Mouse (Mus musculus): ENCODE data around the gene Dnah7c.
"Not testable (repeated sequence)": the region's sequence is repeated elsewhere in the genome, so short reads cannot be mapped to it uniquely, and the experiment has no call there.

Dnah7c gene

DNA sequence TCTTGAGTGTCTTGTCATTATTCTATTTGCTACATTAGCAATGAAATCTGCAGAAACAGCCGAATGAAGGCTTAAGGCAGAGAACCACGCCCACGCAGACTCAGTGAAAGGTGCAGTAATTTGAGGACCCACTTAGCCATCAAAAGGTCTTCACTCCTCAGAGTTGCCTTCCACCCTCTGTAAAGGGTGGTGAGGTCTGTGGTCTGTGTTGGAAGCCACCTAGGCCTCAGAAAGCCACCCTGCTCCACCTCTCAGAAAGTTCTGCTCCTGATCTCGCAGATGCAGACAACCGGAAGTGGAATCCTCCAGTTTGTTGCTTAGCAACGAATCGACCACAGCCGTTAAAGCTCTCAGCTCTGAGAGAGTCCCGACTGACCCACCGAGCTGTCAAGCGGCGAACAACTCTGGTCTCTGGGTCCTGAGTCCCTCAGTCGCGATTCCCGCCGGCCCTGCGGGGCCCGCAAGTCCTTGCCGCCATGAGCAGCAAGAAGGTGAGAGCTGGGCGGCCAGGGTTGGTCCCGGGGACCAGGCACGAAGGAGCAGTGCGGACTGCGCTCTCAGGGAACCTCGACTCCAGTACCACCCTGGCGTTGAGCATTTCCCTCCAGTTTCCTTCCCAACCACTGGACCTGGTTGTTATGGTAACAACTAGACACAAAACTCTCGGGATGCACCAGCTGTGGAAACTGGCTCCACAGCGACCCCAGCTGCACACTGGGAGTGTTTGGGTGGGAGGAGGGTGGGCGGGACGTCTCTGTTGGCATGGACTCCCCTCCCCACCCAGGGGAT is at the start of gene Dnah7c:
Gene Dnah7c, plus strand, starts transcription at position 456 of the 789 bp plus-strand sequence.
- no peak for DNase-seq

- not testable (repeated sequence) for DNase-seq
Observed at GRCm38 (mm10) chr1:46380641-46381040, 44.8 kb upstream of the Dnah7c start.

- not testable (repeated sequence) for DNase-seq
Observed at GRCm38 (mm10) chr1:46394681-46395297, 30.6 kb upstream of the Dnah7c start.

DNA sequence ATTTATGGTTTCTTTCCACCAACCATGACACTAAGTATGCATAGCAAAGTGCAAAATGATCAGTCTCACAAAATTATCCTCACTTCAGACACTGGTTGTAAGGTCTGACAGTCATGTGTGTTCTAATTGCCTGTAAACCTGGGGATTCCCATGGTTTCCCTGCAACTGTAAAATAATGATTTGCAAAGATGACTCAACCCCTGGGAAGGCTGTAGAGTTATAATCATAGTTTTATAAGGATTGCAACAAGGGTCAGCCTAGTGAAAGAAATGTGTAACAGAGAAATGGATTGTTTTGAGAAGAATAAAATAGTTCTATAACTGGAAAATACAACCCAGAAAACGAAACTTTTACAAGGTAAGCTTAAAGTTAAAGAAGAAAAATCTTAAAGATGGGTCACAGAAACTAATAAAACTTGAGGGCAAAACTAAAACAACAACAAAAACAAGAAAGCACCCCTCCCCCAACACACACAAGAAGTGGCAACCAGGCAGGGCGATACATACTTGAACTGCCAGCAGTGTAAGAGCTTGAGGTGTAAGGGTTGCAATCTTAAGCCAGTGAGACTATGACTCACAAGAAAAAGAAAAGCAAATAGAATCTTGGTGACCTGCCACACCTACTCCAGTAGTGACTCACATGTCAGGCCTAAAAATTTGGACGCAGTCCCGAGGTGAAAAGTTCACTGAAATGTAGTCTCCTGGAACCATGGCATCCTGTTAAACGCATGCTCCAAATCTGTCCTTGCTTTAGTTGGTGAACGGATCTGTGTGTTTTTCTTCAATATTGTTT is 16.9 kb upstream of the Dnah7c start:
- no peak for DNase-seq

- not testable (repeated sequence) for DNase-seq
Observed at GRCm38 (mm10) chr1:46414798-46415197, 10.6 kb upstream of the Dnah7c start.

DNA sequence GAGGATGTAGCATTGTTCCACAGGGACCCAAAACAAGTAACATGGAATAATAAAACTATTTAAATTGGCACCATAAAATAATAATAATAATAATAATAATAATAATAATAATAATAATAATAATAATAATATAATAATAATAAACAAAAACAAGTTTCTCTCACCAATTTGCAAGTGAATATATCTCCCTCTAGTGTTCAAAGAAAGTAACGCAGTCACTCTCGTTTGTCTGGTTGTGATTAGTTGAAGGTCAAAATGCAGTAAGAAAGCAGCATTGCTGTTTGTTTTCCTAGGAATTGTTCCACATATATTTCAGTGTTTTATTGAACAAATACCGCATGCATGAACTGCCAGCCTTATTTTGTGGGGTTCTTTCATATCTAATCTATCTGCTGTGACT is 8.4 kb upstream of the Dnah7c start:
- not testable (repeated sequence) for DNase-seq

- not testable (repeated sequence) for DNase-seq
Observed at GRCm38 (mm10) chr1:46418966-46419365, 6.4 kb upstream of the Dnah7c start.

GRCm38 (mm10) chr1:46428401-46428800 is 3.0 kb downstream of the Dnah7c start:
- no peak for DNase-seq

GRCm38 (mm10) chr1:46514671-46515070 is 89.3 kb downstream of the Dnah7c start:
- not testable (repeated sequence) for DNase-seq

DNA sequence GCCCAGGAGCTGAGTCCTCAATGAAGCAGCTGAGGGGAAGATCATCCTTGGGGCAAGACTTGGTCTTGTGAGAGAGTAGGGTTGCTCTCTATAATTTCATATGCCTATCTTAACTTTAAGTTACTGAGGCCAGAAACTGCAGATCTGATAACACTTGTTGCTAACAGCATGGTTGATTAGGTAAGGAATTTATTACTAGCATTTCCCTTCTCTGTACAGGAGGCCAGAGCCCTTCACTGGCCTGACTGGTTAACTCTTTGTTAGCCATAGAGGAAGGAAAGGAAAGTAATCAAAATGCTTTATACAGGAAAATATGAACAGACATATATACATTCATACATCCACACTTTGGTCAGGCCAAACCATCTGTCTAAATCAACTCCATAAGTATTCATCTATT is 95.6 kb downstream of the Dnah7c start:
- no peak for DNase-seq

- DNase-seq = not testable (repeated sequence)
Observed at GRCm38 (mm10) chr1:46526537-46526936, 101.1 kb downstream of the Dnah7c start.

DNA sequence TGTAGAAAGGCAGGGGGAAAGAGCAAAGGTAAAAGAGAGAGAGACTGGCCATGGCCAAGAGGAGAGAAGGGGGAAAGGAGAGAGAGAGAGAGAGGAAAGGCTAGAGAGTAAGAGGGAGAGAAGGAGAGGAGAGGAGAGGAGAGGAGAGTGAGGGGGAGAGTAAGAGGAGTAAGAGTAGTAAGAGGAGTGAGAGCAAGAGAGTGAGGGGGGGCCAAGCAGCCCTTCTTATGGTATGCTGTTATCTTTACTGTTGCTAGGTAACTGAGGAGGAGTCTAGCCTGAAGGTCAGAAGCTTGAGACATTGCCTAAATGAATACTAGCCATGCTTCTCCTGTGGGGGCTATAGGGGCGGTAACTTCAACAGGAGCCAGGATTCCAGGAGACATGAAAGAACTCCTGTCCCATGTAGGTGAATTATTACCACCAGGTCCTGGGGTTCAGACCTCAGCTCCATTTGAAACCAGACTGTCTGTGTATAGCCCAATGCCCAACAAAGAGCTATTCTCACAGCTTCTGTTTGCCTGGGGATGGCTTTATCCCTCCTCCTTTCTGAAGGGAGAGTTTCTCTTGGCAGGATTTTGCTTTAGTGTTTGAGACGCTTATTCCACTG is 119.5 kb downstream of the Dnah7c start:
- no peak for DNase-seq

GRCm38 (mm10) chr1:46580385-46580784 is 155.0 kb downstream of the Dnah7c start:
- no peak for DNase-seq

GRCm38 (mm10) chr1:46593826-46594225 is 168.4 kb downstream of the Dnah7c start:
- not testable (repeated sequence) for DNase-seq

DNA sequence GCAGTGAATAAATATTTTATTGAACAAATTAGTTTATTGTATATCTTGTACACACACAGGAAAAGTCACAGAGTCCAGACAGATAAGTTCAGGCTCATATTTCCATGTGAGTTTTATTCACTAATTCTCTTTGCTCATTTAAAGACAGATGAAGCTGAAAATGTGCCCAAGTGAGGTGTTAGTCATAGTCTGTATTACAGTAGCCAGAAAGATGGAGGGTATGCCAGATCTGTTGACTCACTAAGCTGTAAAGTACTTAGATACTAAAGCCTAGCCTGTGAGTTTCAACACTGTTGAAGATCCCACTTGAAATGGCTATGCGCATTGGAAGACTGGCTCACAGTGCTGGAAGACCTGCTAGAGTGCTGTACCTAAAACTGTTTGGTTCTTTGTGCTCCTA is 171.0 kb downstream of the Dnah7c start:
- not testable (repeated sequence) for DNase-seq

GRCm38 (mm10) chr1:46620331-46620730 is 194.9 kb downstream of the Dnah7c start:
- no peak for DNase-seq

- not testable (repeated sequence) for DNase-seq
Observed at GRCm38 (mm10) chr1:46625914-46626313, 200.5 kb downstream of the Dnah7c start.

- DNase-seq = not testable (repeated sequence)
Observed at GRCm38 (mm10) chr1:46649821-46650220, 224.4 kb downstream of the Dnah7c start.

DNA sequence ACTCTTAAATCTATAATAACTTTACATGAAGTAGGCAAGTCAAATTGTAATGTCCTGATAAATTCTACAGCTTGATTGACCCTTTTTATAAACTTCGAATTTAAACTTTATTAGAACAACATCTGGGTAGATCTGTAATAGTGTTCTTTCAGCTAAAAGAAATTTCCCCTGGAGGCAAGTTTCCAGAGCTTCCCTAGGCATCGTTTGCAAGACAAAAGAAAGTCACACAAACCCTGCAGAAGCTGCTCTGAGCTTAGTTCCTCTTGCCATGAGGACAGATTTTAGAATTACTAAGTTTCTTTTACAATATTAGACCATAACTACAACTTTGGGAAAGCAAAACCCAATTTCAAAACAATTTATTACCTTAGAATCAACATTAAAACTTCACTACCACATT is 227.3 kb downstream of the Dnah7c start:
- DNase-seq = not testable (repeated sequence)

- not testable (repeated sequence) for DNase-seq
Observed at GRCm38 (mm10) chr1:46724810-46725209, 299.4 kb downstream of the Dnah7c start.

- DNase-seq = no peak
Observed at GRCm38 (mm10) chr1:46725266-46725665, 299.9 kb downstream of the Dnah7c start.

GRCm38 (mm10) chr1:46725719-46726118 is 300.3 kb downstream of the Dnah7c start:
- DNase-seq = not testable (repeated sequence)

DNA sequence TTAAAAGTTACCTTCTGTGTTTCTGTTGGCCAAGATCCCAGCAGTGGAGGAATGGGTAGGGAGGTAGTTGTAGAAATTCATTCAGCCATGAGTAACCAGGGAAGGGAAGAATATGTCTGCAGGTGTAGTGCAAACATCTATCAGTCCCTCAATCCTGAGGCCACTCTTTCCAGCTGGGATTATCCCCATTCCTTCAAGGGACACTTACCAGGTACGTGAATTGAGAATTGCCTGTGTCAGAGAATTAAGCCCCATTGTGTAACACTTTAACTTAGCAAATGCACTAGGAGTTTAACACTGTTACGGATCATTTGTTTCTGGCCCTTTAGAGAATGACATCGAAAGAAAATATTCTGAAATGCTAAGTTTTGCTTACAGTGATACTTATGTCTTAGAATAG is 304.3 kb downstream of the Dnah7c start:
- not testable (repeated sequence) for DNase-seq
